Mouse (Mus musculus) monocyte, adult 5-6 weeks (primary cell): ENCODE measurements around the gene Vmn1r31. TPM values are rescaled to one million over a fixed set of nuclear protein-coding genes. Genes with fewer than 3 reads are reported as not detected.

Experiments used
- ATAC-seq: fragments of 153-309, 156-312 bp; replicated peaks from 2 replicates; pipeline ENCODE4 v1.8.0; 2017; ENCODE audit warnings: mild to moderate bottlenecking; ENCODE audit not compliant: low TSS enrichment, insufficient number of reproducible peaks, severe bottlenecking, poor library complexity, low FRiP score
- total RNA-seq: library from RNA; stranded (forward); fragments of 200-1000, 200-491, 200-594 nt; gene quantifications from 3 replicates; pipeline ENCODE4 v1.2.3, GENCODE M21; 2017

Vmn1r31 gene
- total RNA-seq = not detected in 3 replicates

GRCm38 (mm10) chr6:58475230-58475629 is at the start of gene Vmn1r31:
TSS of gene Vmn1r31 (minus strand) at chr6:58475330.
- ATAC-seq = no peak

- no peak for ATAC-seq
Observed at GRCm38 (mm10) chr6:58443285-58443684, 31.8 kb downstream of the Vmn1r31 start, which contains the start of gene Vmn1r30. TSS of gene Vmn1r30 (minus strand) at chr6:58443385.

Other genes with a start within 250 kb of the Vmn1r31 start
- gene Vmn1r28, start 213.3 kb downstream of the Vmn1r31 start, total RNA-seq = not detected in 3 replicates
- not detected in 3 replicates for gene Vmn1r29, start 173.8 kb downstream of the Vmn1r31 start, total RNA-seq
- not detected in 3 replicates for gene Vmn1r30, start 31.9 kb downstream of the Vmn1r31 start, total RNA-seq
- 6.2 to 42.4 TPM (median 34.1 TPM) in 3 replicates for gene Abcg2, start 109.2 kb upstream of the Vmn1r31 start, total RNA-seq